Mouse (Mus musculus): ENCODE results near the gene Chac1.

Chac1 gene

DNA sequence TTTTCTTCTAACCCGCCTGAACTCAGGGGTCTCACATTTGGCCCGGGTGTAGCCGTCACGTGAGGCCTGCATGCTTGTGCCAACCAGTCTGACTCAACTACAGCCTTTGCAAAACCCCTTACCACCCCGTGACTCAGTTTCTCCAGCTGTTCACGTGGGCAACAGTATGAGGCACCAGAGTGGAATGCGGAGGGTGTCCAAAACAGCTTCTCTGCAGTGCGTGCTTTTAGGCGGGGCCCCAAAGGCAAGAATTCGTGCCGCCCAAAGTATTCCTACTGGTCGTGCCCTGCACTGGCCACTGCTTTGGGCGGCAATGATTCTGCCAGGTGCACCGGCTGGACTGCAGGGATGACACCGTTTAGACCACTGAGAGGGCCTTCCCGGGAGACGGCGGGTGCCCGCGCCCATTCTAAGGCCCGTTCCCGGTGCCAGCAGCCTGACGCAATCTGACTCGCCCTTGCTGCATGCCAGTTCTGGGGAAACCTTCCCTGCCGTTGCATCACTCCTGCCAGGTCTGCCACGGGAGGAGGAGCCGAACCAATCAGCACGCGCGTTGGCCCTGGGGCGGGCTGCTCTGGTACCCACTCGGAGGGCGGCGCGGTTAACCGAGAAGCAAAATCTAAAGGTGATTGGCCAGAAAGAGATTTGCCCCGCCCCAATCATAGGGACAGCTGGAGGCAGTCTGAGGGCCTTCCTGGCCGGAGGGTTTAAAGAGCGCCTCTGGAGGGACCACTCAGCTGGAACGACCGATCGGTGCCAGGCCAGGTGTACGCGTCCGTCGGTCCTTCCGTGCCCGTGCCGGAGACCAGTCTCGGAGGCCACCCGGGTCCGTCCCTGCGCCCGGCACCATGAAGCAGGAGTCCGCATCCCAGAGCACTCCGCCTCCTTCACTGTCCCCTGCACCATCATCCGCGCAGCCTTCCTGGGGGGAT lies at the start of gene Chac1:
Chac1 (plus strand) TSS at position 675 of the 932 bp plus-strand sequence.
- peak; percentile 85 for DNase-seq (ENCODE audit: low read depth, low spot score)

DNA sequence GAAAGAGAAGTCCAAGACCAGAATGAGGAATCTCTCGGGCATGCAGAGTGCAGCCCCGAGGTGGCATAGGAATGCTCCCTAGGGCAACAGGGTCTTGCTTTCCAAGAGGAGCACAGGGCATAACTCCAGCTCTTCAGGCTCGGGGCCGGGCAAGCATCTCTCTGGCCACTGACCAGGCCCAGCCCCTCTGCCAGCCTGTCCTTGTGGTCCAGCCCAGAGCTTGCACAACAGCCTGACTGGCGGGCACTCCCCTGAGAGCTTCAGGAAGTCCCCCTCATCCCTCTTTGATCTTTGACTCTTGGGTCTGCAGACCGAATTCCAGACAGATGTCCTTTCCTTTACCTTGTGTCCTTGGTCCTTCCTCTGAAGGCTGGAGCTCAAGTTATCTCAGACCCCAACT lies 48.2 kb upstream of the Chac1 start:
- no peak for DNase-seq (ENCODE audit: low read depth, low spot score)

DNA sequence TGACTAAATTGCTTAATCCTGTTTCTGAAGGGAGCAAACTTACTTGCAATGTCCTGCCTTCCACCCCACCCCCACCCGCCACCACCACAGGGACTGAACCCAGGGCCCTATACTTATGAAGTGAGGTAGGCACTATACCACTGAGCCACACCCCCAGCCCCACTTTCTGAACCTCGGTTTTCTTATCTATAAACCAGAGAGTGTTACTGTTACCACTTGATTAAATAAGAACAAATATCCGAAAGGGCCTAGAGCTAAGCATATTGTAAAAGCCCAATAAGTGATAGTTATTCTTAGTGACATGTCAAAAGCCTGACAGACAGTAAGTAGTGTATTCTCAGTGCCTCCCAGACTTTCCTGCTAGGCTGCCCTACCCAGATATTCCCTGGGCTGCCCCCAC lies 46.6 kb upstream of the Chac1 start:
- no peak for DNase-seq (ENCODE audit: low read depth, low spot score)

DNA sequence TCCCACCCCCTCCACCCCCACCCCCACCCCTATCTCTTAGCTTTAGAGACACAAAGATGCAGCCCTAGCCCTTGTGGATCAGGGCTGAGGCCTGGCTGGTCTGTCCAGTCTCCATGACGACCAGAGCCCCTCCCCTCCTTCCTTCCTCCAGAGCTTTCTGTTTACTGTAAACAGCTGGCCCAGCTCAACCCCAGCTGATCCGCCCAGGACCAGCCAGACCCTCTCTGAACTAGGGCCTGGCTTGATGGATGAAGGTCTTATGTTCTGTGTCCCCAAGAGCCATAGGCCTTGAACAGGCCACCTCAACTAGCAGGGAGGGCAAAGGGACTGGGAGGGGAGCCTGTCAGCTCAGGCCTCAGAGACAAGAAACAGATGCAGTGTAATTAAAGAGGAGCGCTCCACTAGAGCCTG lies 46.2 kb upstream of the Chac1 start:
- DNase-seq (ENCODE audit: low read depth, low spot score) = no peak

DNA sequence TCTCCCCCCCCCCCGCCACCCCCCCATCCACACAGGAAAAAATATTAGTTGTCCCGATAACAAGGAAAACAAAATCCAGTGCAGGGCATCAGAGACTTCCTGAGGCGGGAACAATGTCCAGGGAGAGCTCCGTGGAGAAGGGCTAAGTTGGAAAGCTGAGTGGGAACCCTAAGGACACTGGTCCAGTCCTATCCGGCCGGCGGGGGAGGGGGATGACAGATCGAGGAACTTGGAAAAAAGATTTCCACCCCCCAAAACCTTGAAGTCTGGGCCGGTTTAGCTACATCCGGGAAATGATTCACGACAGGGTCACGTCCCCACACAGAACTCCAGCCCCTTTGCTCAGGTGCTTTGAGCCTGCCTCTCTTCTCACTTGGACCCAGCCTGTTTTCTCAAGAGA lies 39.5 kb upstream of the Chac1 start:
- DNase-seq (ENCODE audit: low read depth, low spot score) = no peak

DNA sequence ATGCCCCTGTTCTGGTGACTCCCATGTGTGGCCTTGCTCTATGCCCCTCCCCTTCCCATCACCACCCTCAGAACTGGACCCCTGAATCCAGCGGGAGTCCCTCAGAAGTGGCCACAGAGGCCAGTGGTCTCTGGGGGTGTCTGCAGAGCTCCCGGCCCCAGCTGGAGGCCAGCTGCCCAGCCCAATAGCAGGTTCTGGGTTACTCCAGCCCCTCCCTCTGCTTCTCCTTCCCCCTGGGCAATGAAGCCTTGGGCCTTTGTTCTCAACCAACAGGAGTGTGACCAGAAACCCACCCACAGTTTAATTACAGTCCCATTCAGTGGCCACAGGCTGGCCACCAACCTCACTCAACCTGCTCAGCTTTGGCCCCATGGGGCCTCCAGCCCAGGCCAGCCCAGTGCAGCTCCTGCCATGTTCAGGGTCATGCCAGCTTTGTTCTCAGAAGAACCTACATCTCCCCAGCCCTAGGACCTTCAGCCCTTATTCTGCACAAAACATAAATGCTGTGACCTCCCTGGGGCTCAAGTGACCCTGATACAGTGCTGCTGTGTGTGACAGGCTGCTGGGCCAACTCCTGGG lies 38.6 kb upstream of the Chac1 start:
- DNase-seq (ENCODE audit: low read depth, low spot score) = no peak

DNA sequence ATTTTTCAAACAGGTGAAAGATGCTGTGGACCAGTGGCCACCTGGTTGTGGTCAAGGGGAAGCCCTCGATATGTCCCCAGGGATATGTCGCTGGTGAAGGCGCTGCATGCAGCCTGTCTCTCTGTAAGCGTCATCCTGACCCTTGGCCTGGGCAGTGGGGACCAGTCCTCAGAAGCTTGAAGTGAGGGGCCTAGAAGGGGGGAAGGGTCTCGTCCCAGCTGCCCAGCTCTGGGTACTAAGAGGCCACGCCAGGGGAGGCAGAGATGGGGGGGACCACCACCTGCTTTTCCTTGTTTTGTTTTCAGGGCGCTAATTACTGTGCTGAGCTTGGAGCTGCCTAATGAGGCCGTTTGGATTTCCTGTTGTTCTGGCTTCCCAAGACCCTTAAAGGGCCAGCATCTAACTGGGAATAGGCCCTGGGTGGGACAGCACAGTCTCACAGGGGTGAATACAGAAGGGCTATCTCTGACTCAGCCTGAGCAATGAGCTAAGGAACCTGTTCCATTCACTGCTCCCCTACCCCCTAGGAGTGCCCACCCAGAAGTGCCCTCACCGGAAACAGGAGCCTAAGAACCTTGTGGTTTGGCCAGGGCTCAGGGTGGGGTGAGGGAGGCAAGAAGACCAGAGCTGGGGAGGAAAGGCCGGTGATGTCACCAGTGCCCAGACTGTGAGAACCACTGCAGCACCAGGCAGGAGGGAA lies 37.1 kb upstream of the Chac1 start:
- DNase-seq (ENCODE audit: low read depth, low spot score) = no peak

DNA sequence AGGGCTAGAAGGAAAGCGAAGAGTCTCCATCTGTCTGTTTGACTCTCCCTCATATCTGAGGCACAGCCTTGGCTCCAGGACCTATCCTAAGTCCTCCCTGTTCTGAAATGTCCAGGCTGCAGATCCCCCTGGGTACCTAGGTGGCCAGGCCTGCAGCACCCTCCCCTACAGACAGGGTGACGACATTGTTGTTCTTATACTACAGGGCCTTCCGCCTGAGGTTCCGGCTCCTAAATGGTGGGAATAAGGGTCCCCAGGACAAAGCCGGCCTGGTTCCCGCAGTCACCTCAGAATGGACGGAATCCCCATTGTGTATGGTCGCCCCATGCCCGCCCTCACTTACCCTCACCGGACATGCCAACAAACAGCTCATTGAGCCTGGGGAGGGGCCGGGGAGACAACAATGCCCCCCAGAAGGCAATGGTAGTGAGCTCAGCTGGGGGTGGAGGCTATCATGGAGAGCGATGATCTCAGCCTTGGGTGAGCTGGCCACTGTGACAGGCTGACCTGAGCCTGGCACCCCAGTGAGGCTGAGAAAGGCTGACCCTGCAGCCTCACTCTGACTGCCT lies 36.2 kb upstream of the Chac1 start:
- no peak for DNase-seq (ENCODE audit: low read depth, low spot score)

DNA sequence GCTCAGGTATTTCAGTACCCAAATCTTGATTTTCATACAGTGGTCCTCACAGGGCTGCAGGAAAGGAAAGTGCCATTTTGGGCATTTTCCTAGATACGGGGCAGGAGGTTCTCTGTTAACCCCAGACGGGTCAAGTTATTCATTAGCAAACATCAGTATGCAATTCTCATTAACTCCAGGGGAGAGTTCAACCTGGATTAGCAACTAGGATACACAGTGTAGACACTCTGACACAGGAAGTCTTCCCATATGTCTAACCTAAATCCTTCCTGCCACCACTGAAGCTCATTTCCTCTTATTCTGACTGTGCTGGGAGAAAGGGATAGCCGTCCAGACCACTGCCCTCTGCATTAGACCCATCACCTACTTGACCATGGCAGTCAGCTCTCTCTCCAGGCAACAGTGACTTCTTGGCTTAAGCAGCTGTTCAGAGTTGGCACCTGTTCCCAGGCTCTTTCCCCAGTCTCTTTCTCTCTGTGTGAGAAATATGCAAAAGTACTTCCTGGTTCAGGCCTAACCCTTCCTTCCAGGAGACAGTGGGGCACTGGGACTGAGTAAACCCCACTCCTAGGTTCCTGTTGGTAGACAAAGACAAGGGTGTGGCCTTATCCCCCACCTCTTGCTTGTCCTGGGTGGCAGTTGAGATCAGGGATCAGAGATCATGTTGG lies 32.9 kb upstream of the Chac1 start:
- DNase-seq (ENCODE audit: low read depth, low spot score) = no peak

DNA sequence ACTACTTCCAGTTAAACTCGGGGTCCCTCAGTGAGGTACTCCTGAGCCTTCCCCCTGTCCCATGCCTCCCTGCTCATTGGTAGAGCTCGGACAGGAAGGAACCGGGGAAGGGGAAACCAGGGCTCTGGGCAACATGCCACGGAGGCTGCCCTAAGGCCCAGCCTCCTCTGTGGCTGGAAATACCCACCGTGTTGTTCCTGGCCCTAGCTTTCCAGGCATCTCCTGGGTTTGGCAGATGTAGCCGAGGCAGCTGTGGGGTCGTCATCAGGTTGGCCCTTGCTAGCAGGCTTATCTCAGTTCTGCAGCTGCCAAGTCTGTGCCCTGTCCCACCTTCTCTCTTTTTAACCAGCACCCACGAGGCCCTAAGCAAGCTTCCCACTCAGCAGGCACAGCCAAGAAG lies 30.5 kb upstream of the Chac1 start:
- no peak for DNase-seq (ENCODE audit: low read depth, low spot score)

DNA sequence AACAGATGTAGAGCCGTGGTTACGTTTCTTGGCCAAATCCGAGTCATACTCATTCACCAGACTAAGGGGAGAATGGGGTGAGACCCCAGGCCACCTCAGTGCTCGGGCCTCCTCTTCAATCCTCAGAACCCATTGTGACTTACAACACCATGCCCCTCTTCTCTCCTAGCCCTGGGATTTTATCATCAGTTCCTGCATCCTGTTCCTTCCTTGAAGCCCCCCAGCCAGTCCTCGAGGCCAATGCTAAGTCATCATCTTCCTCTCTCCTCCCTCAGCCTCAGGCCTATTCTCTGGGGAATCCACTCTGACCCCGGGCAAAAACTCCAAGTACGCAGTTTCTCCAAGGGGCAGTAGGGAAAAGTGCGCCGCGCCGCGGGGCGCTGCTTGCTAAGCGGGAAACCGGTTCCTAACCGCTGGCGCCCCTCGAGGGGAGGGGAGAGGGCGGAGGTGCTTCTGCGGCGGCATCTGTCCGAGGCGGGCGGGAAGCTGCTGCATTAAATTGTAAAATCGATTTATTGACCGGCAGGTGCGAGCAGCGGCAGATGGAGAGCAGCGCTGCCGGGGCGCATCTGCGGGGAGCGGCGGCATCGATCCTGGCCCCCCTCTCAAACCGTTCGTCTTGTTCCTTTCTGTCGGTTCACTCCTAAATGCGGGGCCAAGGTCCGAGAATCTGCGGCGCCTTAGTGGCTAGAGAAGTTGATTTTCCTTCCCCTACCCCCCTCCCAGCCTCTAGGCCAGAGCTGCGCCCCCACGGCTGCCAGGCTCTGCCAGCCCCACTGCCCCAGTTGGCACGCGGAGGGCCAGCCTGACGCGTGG lies 29.1 kb upstream of the Chac1 start:
- no peak for DNase-seq (ENCODE audit: low read depth, low spot score)

DNA sequence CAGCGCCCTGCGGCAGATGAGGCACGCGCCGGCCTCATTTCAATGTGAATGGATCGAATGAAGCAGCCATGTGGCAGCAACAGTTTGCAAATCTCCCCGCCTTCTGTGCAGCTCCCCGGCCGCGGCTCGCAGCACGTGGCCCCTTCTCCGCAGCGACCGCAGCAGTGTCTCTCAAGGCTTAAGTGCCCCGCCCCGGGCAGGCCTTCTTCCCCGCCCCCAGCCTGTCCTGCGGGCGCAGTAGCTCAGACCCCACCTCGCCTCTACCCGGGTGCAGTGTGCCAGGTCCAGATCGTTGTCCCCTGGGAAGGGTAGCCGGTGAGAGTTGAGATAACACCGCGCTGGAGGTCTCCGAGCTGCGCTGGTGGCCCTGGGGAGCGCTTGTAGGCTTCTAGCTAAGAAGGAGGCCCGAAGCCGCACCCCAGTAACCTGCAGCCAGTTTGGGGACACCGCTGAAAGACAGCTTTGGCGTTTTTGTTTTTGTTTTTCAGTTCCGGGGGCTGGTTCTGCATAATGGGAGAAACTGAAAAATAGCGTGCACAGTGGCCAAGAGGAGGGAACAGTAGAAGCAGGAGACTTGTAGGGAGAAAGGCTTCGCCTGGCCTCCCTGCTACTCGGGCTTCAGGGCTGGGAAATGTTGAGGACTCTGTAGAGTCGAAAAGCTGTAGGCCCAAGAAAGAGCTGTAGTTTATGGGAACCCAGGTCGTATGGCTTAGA lies 28.3 kb upstream of the Chac1 start:
- DNase-seq (ENCODE audit: low read depth, low spot score) = no peak

DNA sequence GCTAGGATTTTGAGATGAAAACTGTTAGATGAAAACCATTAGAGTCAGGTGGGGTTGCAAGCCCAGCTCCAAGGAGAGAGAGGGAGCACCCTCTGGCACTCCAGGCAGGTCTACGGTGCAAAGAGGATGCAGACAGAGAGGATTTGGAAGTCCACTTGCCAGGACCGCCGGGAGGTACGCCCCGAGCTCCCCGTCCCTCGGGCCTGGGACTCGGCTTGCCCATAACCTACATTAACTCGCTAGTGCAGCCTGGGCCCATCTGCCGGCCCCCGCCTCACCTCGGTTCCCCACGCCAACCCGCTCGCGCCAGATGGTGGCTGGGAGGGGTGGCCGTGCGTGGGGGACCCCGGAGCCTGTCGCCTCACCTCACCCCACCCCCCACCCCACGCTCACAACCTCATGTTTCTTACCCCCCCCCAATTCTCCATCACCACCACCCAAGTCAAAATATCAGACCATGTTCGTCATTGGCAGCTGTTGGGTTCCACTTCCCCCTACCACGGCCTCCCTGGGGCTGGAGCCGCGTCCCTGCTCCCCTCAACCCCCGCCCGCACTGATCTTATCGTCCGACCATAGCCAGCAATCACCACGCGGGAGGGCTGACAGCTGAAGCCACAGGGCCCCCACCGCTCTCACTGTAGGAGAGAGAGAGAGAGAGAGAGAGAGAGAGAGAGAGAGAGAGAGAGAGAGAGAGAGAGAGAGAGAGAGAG lies 27.0 kb upstream of the Chac1 start:
- DNase-seq (ENCODE audit: low read depth, low spot score) = no peak

DNA sequence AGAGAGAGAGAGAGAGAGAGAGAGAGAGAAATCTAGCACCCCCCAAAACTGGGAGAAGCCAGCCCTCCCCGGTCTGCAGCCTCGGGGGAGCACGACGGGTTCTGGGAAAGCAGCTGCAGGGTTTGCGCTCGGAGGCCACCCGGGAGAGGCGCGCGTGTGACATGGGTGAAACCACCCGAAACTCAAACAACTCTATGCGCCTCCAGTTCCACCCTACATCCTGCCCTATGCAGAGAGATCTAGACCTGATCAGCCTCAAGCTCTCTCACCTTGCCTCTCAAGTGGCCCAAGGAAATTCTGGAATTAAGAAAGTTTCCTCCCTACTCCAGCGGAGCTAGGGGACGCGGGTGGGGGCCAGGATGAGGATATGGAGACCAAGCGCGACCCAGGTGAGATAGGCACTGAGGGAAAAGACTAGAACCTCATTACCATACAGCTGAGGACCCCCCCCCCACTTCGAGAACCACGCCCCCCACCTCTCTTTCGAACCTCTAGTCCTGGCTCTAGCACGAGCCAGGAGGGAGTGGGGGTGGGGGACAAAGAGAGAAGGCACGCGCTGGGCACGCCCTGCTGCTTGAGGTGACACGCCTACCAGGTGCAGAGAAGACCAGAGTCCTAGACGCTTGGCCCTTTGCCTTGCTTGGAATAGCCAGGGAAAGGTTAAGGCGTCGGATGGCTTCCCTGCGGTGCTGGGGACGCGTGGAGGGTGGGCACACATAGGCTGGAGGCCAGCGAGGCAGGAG lies 26.3 kb upstream of the Chac1 start:
- DNase-seq (ENCODE audit: low read depth, low spot score) = no peak

DNA sequence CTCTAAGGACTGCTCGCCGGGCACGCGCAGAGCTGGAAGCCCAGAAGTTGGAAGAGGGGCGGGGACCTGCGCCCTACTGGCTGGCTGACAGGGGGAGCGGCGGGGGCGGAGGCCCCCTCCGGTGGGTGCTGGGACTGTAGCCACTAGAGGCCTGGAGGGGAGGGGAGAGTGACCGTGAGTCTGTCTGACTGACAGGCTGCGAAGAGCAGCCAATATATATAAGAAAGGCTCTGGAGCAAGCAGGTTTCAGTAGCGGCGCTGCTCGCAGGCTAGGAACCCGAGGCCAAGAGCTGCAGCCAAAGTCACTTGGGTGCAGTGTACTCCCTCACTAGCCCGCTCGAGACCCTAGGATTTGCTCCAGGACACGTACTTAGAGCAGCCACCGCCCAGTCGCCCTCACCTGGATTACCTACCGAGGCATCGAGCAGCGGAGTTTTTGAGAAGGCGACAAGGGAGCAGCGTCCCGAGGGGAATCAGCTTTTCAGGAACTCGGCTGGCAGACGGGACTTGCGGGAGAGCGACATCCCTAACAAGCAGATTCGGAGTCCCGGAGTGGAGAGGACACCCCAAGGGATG lies 25.4 kb upstream of the Chac1 start, which contains the start of gene Dll4:
Dll4 (plus strand) TSS at position 217 of the 576 bp plus-strand sequence.
- no peak for DNase-seq (ENCODE audit: low read depth, low spot score)

DNA sequence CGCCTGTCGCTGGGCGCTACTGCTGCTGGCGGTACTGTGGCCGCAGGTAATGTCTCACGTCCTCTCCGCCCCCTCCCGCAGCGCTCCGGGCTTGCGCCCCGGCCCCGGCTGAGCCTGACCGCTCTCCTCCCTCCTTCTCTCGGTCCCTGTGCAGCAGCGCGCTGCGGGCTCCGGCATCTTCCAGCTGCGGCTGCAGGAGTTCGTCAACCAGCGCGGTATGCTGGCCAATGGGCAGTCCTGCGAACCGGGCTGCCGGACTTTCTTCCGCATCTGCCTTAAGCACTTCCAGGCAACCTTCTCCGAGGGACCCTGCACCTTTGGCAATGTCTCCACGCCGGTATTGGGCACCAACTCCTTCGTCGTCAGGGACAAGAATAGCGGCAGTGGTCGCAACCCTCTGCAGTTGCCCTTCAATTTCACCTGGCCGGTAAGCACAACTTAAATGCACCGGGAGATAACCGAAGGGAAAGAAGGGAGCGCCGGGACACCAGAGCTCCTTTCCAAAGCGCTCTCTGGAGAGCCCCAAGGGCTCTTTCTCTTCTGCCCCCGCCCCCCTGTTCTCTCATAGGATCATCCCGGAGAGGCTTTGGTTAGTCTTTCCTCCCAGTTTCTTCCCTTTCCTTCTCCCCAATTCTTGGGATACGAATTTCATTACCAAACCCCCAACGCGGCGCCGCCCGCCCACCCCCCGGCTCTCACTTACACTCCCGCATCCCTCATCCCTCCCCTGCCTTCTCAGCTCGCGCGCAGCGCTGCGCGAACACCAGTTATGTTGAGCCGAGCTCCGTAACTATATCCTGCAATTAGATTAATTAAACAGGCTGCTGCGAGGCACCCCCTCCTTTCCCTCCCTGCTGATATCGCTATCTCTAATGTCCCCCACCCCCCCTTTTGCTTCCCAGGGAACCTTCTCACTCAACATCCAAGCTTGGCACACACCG lies 24.6 kb upstream of the Chac1 start:
- no peak for DNase-seq (ENCODE audit: low read depth, low spot score)

DNA sequence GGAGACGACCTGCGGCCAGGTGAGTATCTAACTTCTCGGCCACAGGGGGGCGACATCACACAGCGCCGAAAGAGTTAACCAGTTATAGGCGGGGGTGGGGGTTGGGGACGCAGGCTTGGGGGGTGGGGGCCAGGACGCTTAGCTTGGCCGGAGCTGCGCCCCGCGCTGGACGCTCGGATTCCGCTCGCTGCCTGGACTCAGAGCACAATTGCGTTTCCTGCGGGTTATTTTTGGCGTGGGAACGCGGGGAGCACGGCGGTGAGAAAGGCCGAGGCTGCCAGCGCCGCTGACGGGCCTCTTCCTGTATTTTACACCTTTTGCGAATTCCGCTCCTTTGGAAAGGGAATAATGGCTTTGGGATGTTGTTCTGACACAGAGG lies 23.9 kb upstream of the Chac1 start:
- DNase-seq (ENCODE audit: low read depth, low spot score) = no peak
